Mouse (Mus musculus): ENCODE measurements at regions not wholly inside any gene's neighbourhood (a gene's known extent, or its start where the extent isn't known, plus 50 kb on each side); places are given as distances from the start of the nearest gene placed in this dataset.

DNA sequence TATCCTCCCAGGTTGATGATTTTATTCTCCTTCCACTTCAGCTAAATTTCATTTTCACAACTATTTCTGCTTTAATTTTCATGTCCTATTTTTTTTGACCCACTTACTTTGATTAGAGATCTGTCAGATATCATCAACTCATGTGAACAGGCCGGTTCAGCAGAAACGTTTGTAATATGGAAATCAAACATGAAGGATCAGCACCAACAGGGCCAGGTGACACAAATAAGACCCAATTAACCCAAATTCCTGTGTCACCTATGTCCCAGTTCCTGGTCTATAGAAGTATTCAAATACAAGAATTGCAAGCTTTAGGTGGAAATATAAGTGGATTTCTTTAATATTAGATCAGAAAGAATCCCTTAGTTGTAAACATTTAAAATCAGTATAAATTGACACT is 332.7 kb downstream of the 1700017N19Rik start:
- DNase-seq (ENCODE audit: low spot score), result no peak

DNA sequence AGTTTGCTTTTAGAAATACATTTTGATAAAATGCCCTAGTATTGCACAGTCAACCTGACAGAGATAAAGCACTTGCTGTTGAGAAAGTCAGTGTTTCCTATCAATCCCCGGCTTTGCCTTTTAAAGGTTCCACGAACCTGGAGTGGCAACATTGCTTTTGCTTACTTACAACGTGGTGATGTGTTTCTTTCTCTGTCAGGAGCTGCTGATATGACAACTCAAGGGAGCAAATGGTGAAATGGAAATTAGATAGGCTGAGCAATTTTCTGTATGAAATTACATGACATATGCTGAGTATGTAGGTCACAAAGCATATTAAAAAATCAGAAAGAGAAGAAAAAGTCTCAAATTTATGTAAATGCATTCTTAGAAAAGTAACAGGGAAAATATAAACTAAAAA is 336.8 kb downstream of the 1700017N19Rik start:
- DNase-seq (ENCODE audit: low spot score), result no peak

DNA sequence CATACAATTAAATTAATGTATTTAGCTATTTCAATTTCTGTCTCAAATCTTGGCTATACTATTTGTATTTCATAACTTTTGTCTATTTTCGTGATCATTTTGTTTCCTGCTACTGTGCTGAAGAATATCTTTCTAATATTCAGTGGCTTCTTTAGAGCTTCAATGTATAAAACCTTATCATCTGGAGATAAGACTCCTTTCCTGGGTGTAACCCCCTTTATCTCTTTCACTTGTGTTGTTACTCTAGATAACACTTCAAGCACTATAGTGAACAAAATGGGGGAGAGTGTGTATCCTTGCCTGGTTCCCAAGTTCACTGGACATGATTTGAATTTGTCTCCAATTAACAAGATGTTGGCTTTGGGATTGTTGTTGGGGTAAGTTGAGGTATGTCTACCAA is 341.5 kb downstream of the 1700017N19Rik start:
- DNase-seq (ENCODE audit: low spot score), result no peak

DNA sequence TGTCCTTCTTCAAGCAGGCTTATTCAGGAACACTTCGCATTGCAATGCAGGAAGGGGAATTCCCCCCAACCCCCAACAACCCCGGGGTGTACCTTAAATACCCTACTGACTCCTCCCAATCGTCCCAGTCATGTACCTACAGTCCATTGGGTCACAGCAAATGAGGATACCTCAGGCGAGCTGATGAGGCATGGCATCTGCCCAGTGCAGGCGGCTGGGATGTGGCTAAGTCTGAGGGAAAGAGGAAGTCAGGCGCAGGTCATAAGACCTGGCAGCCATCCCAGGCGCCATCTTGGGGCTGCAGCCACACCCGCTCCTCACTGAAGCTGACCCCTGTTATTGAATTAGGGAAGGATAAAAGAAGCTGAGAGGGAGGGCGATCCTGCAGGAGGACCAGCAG is 368.1 kb downstream of the 1700017N19Rik start:
- DNase-seq (ENCODE audit: low spot score), result no peak

DNA sequence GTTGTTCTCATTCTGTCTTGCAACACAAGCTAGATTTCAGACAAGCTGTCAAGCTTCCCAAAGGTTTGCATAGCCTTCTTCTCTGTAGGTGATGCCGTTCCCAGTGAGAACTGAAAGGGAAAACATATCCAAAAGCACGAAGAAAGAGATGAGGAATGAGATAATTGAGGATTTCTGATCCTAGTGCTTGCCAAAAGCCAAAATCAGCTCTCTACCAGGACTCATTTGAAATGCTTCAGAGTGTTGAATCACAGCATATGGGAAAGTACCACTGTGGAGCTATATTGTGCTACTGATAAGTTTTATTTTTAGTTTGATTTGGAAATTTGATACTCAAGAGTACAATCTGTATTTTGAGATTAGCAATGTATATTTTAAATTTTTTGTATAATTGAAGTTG is 413.2 kb downstream of the 1700017N19Rik start:
- DNase-seq (ENCODE audit: low spot score), result no peak

DNA sequence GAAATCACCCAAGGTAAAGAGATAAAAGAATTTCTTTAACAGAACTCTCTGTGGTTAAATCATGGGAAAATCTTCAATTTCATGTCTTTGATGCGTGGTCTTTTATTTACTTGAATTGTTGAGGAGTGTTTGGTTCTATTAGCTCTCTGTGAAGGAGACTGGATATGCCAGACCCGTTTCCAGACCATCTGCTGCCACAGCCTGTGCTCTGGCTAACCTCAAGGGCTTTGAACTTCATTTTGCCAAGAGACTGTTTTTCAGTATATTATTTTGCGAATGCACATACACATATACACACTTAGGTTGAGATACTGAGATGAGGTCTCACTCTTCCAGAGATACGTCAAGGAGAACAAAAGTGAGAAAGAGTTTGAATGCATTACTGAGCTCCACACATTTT is 414.4 kb downstream of the 1700017N19Rik start:
- no peak for DNase-seq (ENCODE audit: low spot score)

DNA sequence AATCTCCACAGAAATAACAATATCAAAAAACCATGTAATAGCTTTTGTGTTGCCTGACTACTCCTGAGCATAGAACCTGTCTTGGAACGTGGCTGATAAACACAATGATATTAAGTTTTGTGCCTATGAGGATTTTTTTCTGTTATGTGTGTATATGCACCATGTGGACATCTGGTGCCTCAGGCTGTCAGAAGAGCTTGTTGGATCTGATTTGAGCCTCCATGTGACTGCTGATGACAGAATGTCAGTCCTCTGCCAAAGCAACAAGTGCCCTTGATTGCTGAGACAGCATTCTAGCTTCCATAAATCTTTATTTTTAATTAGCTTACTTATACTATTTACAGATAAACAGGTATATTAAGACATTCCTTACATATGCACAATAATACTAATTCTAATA is 425.1 kb downstream of the 1700017N19Rik start:
- DNase-seq (ENCODE audit: low spot score), result no peak

DNA sequence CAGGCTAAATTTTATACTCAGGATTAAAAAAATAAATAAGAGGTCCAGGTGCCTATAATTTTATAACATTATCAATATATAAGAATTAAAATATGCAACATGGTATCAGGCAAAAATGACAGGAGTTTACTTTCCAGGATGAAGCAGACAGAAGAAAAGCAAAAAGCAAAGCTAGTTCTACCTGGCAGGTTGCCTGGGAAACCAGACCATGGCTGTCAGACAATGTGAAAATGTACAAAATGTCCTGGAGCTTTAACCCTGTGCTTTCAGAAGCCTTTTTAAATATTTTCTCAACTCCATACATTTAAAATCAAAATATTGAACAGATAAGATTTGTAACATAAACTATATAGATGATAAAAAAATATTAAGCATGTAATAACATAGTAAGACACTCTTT is 448.3 kb downstream of the 1700017N19Rik start:
- no peak for DNase-seq (ENCODE audit: low spot score)

DNA sequence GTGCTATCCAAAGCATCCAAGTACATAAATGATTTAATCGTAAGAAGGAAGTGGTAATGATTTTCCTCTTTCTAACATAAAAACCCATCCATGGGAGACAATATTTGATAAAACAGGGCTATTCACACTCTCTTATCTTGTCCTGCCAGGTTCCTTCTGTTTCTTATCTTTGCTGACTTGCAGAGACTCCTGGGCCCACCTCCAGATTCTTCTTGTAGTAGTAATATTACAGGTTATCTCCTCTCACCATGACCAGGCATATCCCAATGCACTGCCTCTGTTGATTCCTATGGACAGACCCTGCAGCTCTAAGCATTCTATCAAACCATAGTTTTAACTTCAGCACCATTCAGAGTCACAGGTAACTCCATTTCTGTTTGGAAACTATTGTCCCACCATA is 448.8 kb downstream of the 1700017N19Rik start:
- no peak for DNase-seq (ENCODE audit: low spot score)

Measured in testis, postnatal 14 days (tissue).